Mouse (Mus musculus) spleen, adult 2 months (tissue): ENCODE measurements around the gene Metrnl.

Experiments used
- CTCF ChIP-seq: fragments of 200-500 bp; IDR thresholded peaks from 2 replicates; pipeline ENCODE4 v1.5.1; 2011; ENCODE audit warnings: mild to moderate bottlenecking, inconsistent platforms; ENCODE audit not compliant: insufficient read depth, insufficient read length, insufficient replicate concordance; ENCODE audit errors: extremely low read depth
- POLR2A ChIP-seq: fragments of 200-500 bp; IDR thresholded peaks from 2 replicates; pipeline ENCODE4 v1.6.1; 2011; ENCODE audit warnings: low read depth, low read length, inconsistent platforms

GRCm38 (mm10) chr11:121653631-121654030, 47.7 kb upstream of the Metrnl start:
- no peak for TF ChIP-seq CTCF
- TF ChIP-seq POLR2A, result no peak
